Mouse (Mus musculus) layer of hippocampus, adult 2 months (tissue): ENCODE measurements around the gene Tuba1a. TPM values are rescaled to one million over a fixed set of nuclear protein-coding genes. Genes with fewer than 3 reads are reported as not detected.
A peak's percentile ranks its signal among the peaks of the same experiment; 100 is the strongest.
"Not testable (repeated sequence)": the region's sequence is repeated elsewhere in the genome, so short reads cannot be mapped to it uniquely, and the experiment has no call there.

ENCODE experiments used
- DNase-seq, 2 experiments: peaks; one replicate each; pipeline ENCODE4 v3.0.0; 2022; ENCODE audit warnings: low spot score in 2 of 2
- H3K27ac ChIP-seq: fragments of 200-600 bp; 2 replicates; pipeline ENCODE4 v1.8.1; 2022
- H3K4me3 ChIP-seq: fragments of 200-600 bp; 2 replicates; pipeline ENCODE4 v1.8.1; 2022; ENCODE audit warnings: mild to moderate bottlenecking
- CTCF ChIP-seq: fragments of 200-600 bp; conservative IDR thresholded peaks from 2 replicates; pipeline ENCODE4 v1.8.1; 2022; ENCODE audit warnings: antibody characterized with exemption, mild to moderate bottlenecking, moderate library complexity
- total RNA-seq, 2 experiments: library from RNA; stranded (reverse); gene quantifications; 2 replicates each; pipeline ENCODE4 v1.2.3; 2021

The Tuba1a gene
- total RNA-seq, 2 experiments from 2014 or later: 768 to 781 TPM

GRCm38 (mm10) chr15:98958901-98959420 is 5.5 kb upstream of the Tuba1a start:
- DNase-seq: no peak
- Histone ChIP-seq H3K4me3 (no peak overlapping the region), H3K27ac (no peak overlapping the region)
- TF ChIP-seq CTCF: 0 out of 2 replicates have a peak, but pooled peaks have one; percentile 3

GRCm38 (mm10) chr15:98957475-98957874 is 4.0 kb upstream of the Tuba1a start:
- H3K27ac ChIP-seq: no peak overlapping the region
- H3K4me3 ChIP-seq: no peak overlapping the region
- DNase-seq: no peak
- no peak for TF ChIP-seq CTCF

GRCm38 (mm10) chr15:98956000-98956399 is 2.5 kb upstream of the Tuba1a start:
- Histone ChIP-seq H3K27ac (peak overlapping the region; percentile 43; the same call in 1 of the 2 replicates), H3K4me3 (no peak overlapping the region)
- no peak for DNase-seq
- peak; percentile 34 for TF ChIP-seq CTCF

GRCm38 (mm10) chr15:98955324-98955723 is 1.8 kb upstream of the Tuba1a start:
- DNase-seq: no peak
- Histone ChIP-seq H3K27ac (peak overlapping the region; percentile 99), H3K4me3 (peak overlapping the region; percentile 83)
- no peak for TF ChIP-seq CTCF

GRCm38 (mm10) chr15:98954425-98955253 is 1.1 kb upstream of the Tuba1a start:
- peak overlapping the region; percentile 99 for H3K27ac ChIP-seq
- TF ChIP-seq CTCF: no peak
- peak overlapping the region; percentile 83 for H3K4me3 ChIP-seq
- DNase-seq: peak; percentile 44 to 60

- peak; percentile 54 to 63 for DNase-seq
- peak overlapping the region; percentile 83 for H3K4me3 ChIP-seq
- peak overlapping the region; percentile 99 for H3K27ac ChIP-seq
- peak; percentile 76 for TF ChIP-seq CTCF
Observed at GRCm38 (mm10) chr15:98952751-98953400, 627 bp downstream of the Tuba1a start.

GRCm38 (mm10) chr15:98952063-98952455 is 1.4 kb downstream of the Tuba1a start:
- no peak for TF ChIP-seq CTCF
- DNase-seq: no peak
- H3K27ac ChIP-seq: peak overlapping the region; percentile 99
- H3K4me3 ChIP-seq: peak overlapping the region; percentile 83

- H3K27ac ChIP-seq: peak overlapping the region; percentile 99
- DNase-seq: not testable (repeated sequence)
- H3K4me3 ChIP-seq: peak overlapping the region; percentile 83
Observed at GRCm38 (mm10) chr15:98951122-98952062, 2.1 kb downstream of the Tuba1a start.

GRCm38 (mm10) chr15:98949607-98949892 is 4.0 kb downstream of the Tuba1a start:
- no peak overlapping the region for H3K27ac ChIP-seq
- DNase-seq: no peak
- no peak for TF ChIP-seq CTCF
- no peak overlapping the region for H3K4me3 ChIP-seq

GRCm38 (mm10) chr15:98948857-98949606 is 4.5 kb downstream of the Tuba1a start:
- no peak overlapping the region for H3K4me3 ChIP-seq
- no peak for DNase-seq
- no peak for TF ChIP-seq CTCF
- H3K27ac ChIP-seq: no peak overlapping the region

GRCm38 (mm10) chr15:98948382-98948781 is 5.1 kb downstream of the Tuba1a start:
- no peak overlapping the region for H3K27ac ChIP-seq
- H3K4me3 ChIP-seq: no peak overlapping the region
- no peak for DNase-seq
- no peak for TF ChIP-seq CTCF

GRCm38 (mm10) chr15:98947884-98948283 is 5.6 kb downstream of the Tuba1a start:
- no peak overlapping the region for H3K27ac ChIP-seq
- no peak for TF ChIP-seq CTCF
- no peak overlapping the region for H3K4me3 ChIP-seq
- DNase-seq: no peak
